Mouse (Mus musculus) lung, adult 2 months (tissue): ENCODE data around the gene Pdcd2l.

Experiments
- CTCF ChIP-seq: fragments of 200-500 bp; IDR thresholded peaks from 2 replicates; pipeline ENCODE4 v1.5.1; 2011; ENCODE audit warnings: mild to moderate bottlenecking, low read length, control low read depth; ENCODE audit not compliant: insufficient read depth
- POLR2A ChIP-seq: fragments of 200-500 bp; IDR thresholded peaks from 2 replicates; pipeline ENCODE4 v1.6.1; 2011; ENCODE audit warnings: low read depth, mild to moderate bottlenecking, control low read depth, low read length, borderline replicate concordance; ENCODE audit errors: extremely low read depth

GRCm38 (mm10) chr7:34216474-34216873, 20.0 kb upstream of the Pdcd2l start:
- no peak for TF ChIP-seq CTCF
- no peak for TF ChIP-seq POLR2A
